Mouse (Mus musculus) forebrain, embryonic 11.5 days (tissue): ENCODE measurements around the gene Cgnl1. TPM values are rescaled to one million over a fixed set of nuclear protein-coding genes. Genes with fewer than 3 reads are reported as not detected.

Experiments used
- ATAC-seq: fragments of 200-750 bp; cut with Nextera tagmentation; replicated peaks from 2 replicates; pipeline ENCODE4 v1.8.0; 2017; ENCODE audit warnings: moderate TSS enrichment; ENCODE audit not compliant: low FRiP score
- DNase-seq: peaks from one replicate; pipeline ENCODE4 v3.0.0-alpha.2; 2017; ENCODE audit warnings: low spot score
- H3K27ac ChIP-seq: fragments of 300-500 bp; sonication (generic); 2 replicates; pipeline ENCODE4 v1.5.1; 2014; ENCODE audit warnings: low read depth, low read length
- H3K27me3 ChIP-seq: fragments of 300-500 bp; sonication (generic); 2 replicates; pipeline ENCODE4 v1.6.1; 2014; ENCODE audit warnings: mild to moderate bottlenecking, low read length, mixed read lengths; ENCODE audit not compliant: control insufficient read depth, insufficient read depth
- H3K36me3 ChIP-seq: fragments of 300-500 bp; sonication (generic); 2 replicates; pipeline ENCODE4 v1.6.1; 2014; ENCODE audit warnings: mild to moderate bottlenecking, low read length, moderate library complexity, mixed read lengths; ENCODE audit not compliant: control insufficient read depth, insufficient read depth
- H3K4me1 ChIP-seq: fragments of 300-500 bp; sonication (generic); replicated peaks from 2 replicates; pipeline ENCODE4 v1.6.1; 2014; ENCODE audit warnings: low read length, mixed read lengths; ENCODE audit not compliant: control insufficient read depth, insufficient read depth
- H3K4me2 ChIP-seq: fragments of 300-500 bp; sonication (generic); 2 replicates; pipeline ENCODE4 v1.6.1; 2014; ENCODE audit warnings: low read depth, mild to moderate bottlenecking, low read length, moderate library complexity, mixed read lengths; ENCODE audit not compliant: severe bottlenecking
- H3K4me3 ChIP-seq: fragments of 300-500 bp; sonication (generic); 2 replicates; pipeline ENCODE4 v1.5.1; 2014; ENCODE audit warnings: low read depth, low read length
- H3K9ac ChIP-seq: fragments of 300-500 bp; sonication (generic); 2 replicates; pipeline ENCODE4 v1.6.1; 2014; ENCODE audit warnings: low read length
- H3K9me3 ChIP-seq: fragments of 300-500 bp; sonication (generic); 2 replicates; pipeline ENCODE4 v1.6.1; 2016; ENCODE audit warnings: low read length, mixed read lengths; ENCODE audit not compliant: control insufficient read depth
- WGBS: fragments of 180-500 bp; shearing (Covaris S2); extraction: QIAGEN DNeasy Blood & Tissue Kit; methylation state at CpG from one replicate; pipeline ENCODE4 v1.1.7; 2014; 5-methylcytosine and 5-hydroxymethylcytosine counted together
- polyA plus RNA-seq: library from polyadenylated mRNA; unstranded; fragments of >200 nt; fragmentation: Nextera tagmentation; extraction: Ambion mirVana; gene quantifications from 2 replicates; pipeline ENCODE4 v1.2.1, GENCODE M21; 2014

Cgnl1 gene
- polyA plus RNA-seq, 1 experiment from 2014 or later, result 5.9 TPM

DNA sequence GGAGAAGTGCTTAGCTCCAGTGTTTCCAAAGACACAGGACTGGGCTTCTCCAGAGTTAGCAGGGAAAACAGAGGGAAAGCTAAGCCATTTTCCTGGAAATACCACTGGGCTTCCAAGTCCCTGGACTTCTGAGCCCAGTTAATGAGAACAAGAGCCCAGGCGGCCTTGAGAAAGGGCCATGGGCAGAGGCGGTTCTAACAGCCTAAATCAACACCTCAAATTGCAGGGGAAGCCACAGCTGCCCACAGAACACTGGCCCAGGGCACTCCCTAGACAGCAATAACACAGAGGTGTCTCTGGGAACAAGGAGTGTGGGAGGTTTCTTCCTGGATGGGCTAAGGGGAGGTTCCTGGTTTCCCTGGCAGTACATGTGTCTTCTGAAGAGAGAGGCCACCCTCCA lies 18.3 kb downstream of the Cgnl1 start:
- WGBS, result 63% methylated on average over 2 of the region's 2 CpGs
- H3K36me3 ChIP-seq, result no peaks in the 10 kb centered on the region
- no peak overlapping the region for H3K9ac ChIP-seq
- no peaks in the 10 kb centered on the region for H3K9me3 ChIP-seq
- no peak overlapping the region for H3K4me2 ChIP-seq
- peaks cover under 1% of the 10 kb centered on the region; the same call in 1 of the 2 replicates for H3K27me3 ChIP-seq
- peaks cover 8% of the 10 kb centered on the region; the same call in 1 of the 2 replicates for H3K4me1 ChIP-seq
- no peak for DNase-seq
- no peak overlapping the region for H3K27ac ChIP-seq
- ATAC-seq, result no peak
- no peak overlapping the region for H3K4me3 ChIP-seq

DNA sequence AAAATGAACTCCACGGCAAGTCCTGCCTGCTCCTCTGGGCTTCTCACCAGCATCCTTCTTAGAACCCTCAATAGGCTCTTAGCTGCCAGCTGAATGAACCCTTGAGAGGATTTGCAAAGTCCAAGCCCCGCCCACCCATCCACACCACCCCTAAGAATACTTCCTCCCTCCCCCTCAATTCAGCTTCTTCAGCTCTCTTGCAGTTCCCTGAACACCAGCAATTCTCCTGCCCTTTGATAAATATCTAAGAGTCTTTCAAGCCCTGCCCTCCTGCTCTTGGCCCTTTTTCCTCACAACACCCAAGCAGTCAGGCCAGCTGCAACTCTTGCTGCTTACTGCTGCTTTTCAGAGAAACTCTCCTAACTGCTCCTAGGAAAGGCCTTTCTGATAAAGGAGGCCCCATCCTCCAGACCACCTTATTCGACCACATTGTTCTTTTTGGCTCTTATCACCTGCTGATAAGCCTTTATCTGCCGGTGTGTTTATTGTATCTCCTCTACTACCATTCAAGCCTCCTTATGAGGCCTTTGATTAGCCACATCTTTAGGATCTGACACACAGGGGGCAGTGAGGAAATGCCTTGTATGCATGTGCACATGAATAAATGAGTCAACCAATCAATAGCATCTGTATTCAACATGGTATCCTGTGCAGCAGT lies 21.3 kb downstream of the Cgnl1 start:
- H3K4me2 ChIP-seq, result no peak overlapping the region
- no peaks in the 10 kb centered on the region for H3K27me3 ChIP-seq
- DNase-seq (peak; percentile 76), ATAC-seq (peak; percentile 61)
- no peak overlapping the region for H3K4me3 ChIP-seq
- H3K27ac ChIP-seq, result peak overlapping the region; percentile 48; the same call in 1 of the 2 replicates
- H3K9ac ChIP-seq, result no peak overlapping the region
- H3K4me1 ChIP-seq, result peaks cover 8% of the 10 kb centered on the region; the same call in 1 of the 2 replicates
- H3K9me3 ChIP-seq, result no peaks in the 10 kb centered on the region
- WGBS, result 2% methylated on average over 4 of the region's 4 CpGs
- no peaks in the 10 kb centered on the region for H3K36me3 ChIP-seq

DNA sequence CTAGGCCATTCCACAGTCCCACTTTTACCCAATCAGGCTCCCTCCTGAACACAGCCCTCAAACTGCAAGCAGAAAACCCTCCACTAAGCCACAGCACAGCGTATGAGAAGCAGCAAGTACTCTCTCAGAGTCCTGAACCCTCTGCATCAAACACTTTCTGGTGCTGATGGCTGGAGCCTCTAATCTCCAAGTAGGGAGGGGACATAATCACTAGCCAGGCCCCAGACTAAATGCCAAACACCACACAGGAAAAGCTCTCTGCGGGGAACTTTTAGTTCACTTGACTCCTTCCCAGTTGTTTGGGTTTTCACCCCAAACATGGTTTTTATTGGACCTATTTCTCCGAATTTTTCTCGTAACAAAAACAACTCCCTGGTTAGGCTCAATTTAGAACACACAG lies 25.0 kb downstream of the Cgnl1 start:
- Histone ChIP-seq H3K4me2 (no peak overlapping the region), H3K9me3 (no peaks in the 10 kb centered on the region), H3K4me3 (no peak overlapping the region), H3K9ac (no peak overlapping the region), H3K4me1 (peaks cover 8% of the 10 kb centered on the region; the same call in 1 of the 2 replicates), H3K27me3 (no peaks in the 10 kb centered on the region), H3K36me3 (no peaks in the 10 kb centered on the region), H3K27ac (no peak overlapping the region)
- 45% methylated on average over 4 of the region's 4 CpGs for WGBS
- ATAC-seq, result no peak
- DNase-seq, result no peak

DNA sequence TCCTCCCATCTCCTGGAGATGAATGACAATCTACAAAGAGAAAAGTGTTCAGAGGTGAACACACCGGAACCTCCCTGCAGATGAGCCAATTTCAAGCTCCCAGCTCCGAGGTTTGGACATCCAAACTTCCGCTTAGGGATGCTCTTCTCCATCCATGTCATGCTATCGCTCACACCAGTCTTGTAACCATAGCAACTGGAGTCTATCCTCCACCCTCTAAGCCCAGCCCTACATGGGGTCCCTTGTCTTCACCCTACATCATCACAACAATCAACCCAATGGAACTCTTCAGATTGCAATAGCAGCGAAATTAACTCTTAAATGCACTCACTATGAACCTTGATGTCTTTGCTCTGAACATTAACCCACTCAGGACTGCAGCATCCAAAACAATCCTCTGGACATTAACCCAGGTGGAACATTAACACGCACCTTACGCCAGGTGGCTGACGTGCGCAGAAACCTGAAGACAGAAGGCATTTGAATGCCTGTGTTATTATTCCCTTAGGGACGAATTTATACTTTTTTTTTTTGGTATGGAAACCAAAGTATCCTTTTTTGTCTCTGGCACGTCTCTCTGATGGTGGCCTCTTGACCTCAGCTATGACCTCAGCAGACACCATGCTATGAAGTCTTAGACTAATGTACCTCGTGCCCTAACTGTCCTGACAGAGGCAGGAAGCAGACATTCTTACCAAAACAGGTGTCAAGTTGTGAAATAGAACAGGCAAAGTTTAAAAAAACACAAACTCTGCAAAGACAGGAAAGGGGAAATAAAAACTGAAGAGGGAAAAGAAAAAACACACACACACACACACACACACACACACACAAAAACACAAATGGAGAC lies 33.1 kb downstream of the Cgnl1 start:
- no peaks in the 10 kb centered on the region for H3K4me1 ChIP-seq
- ATAC-seq, result no peak
- 77% methylated on average over 12 of the region's 12 CpGs for WGBS

DNA sequence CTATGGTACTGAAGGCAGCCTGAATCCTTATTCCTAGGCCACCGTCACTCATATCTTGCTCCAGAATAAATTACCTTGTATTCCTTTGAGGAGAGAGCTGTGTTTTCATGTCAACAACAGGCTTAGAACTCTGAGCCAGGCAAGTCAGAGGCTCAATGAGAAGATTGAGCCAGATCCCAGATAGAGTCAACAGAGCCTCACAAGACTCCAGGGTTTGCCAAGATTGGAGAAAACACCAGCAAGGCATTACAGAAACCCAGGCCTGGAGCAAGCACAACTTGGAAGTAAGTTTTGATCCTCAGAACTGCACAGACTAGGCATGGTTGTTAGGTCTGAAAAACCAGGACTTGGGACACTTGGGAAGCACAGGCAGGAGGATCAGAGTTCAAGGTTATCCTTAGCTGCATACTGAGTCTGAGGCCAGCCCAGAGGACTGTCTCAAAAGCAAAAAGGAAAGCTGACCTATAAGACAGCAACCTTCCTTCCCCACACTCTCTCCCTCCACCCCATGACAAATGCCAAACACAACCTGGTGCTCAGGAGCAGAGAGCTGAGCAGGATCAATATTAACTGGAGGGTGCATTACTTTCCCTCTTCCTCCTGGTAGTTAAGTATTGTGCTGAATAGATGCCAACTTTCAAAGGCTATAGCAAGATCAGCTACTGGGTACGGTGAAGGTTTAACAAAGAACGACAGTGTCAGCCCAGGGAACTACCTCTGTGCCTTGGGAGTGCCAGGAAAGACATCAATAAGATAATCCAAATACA lies 34.0 kb downstream of the Cgnl1 start:
- no peaks in the 10 kb centered on the region for H3K27me3 ChIP-seq
- no peak overlapping the region for H3K4me2 ChIP-seq
- no peak overlapping the region for H3K27ac ChIP-seq
- no peak overlapping the region for H3K4me3 ChIP-seq
- 82% methylated on average over 3 of the region's 3 CpGs for WGBS
- ATAC-seq (no peak), DNase-seq (no peak)
- H3K36me3 ChIP-seq, result no peaks in the 10 kb centered on the region
- no peaks in the 10 kb centered on the region for H3K9me3 ChIP-seq
- no peak overlapping the region for H3K9ac ChIP-seq
- H3K4me1 ChIP-seq, result no peaks in the 10 kb centered on the region

More for the DNA sequence above, 33.1 kb downstream of the Cgnl1 start:
- no peak for DNase-seq
- H3K36me3 ChIP-seq, result no peaks in the 10 kb centered on the region
- no peak overlapping the region for H3K9ac ChIP-seq
- H3K4me2 ChIP-seq, result no peak overlapping the region
- H3K27ac ChIP-seq, result no peak overlapping the region
- no peaks in the 10 kb centered on the region for H3K27me3 ChIP-seq
- no peaks in the 10 kb centered on the region for H3K9me3 ChIP-seq
- H3K4me3 ChIP-seq, result no peak overlapping the region

DNA sequence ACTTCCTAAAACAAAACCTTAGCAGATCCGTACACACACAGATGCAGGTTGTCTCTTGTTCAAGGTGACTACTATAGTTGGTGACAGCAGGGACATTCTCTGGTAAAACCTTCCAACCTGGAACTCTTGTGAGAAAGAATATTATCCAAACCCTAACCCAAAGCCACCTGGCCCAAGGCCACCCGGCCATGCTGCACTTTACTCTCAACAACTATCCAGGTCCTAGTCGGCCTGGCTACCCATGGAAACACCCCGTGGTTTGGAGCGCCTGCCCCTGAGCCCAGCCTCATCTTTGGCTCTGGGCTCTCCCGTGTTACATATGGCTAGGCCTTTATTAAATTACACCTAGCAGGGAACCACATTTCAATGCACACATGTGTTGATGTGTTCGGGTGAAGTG lies 35.5 kb downstream of the Cgnl1 start:
- Histone ChIP-seq H3K9me3 (no peaks in the 10 kb centered on the region), H3K9ac (no peak overlapping the region), H3K27me3 (no peaks in the 10 kb centered on the region), H3K4me2 (no peak overlapping the region), H3K4me1 (no peaks in the 10 kb centered on the region), H3K4me3 (no peak overlapping the region), H3K27ac (no peak overlapping the region), H3K36me3 (no peaks in the 10 kb centered on the region)
- ATAC-seq (no peak), DNase-seq (no peak)
- WGBS, result 86% methylated on average over 7 of the region's 7 CpGs

DNA sequence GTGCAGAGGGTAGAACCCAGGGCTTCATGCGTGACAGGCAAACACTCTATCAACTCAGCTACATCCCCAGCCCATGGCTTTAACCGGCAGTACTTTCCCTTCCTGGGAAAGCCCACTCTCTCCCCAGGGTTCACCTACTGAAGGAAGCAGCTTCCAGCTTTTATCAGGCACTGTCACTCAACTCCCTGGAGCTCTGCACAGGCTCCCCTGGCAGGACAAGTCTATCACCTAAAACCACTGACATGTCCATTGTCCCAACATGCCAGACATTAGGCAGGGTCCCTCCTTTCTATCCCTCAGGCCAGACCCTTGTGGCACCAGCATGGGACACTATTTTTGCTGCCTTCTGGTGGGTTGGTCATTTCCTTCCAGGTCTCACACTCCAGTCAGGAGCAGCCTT lies 37.8 kb downstream of the Cgnl1 start:
- Histone ChIP-seq H3K4me3 (no peak overlapping the region), H3K9ac (no peak overlapping the region), H3K4me1 (no peaks in the 10 kb centered on the region), H3K36me3 (no peaks in the 10 kb centered on the region), H3K4me2 (no peak overlapping the region), H3K27me3 (no peaks in the 10 kb centered on the region), H3K27ac (no peak overlapping the region), H3K9me3 (no peaks in the 10 kb centered on the region)
- ATAC-seq, result no peak
- DNase-seq, result no peak
- 82% methylated on average over 2 of the region's 2 CpGs for WGBS

DNA sequence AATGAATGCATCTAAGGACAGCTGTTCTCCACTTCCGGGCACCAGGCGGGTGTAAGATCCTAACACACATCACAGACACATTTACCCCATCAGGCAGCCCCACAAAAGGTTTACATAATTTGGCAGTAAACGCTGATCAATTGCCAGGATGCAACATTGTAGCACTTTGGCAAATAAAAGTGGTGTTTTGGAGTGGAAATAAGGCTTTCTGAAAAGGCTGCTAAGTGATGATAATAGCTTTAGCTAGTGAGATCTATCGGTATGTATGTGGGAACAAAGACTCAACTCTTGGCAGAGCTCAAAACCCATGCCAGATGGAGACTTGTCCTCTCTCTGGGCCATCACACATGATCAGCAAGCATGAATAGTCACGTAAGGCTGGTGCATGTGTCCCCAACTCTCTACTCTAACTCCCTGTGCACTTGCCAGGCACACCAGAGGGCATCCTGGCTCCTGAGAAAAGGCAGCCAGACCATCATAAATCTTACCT lies 42.5 kb downstream of the Cgnl1 start:
- Histone ChIP-seq H3K9me3 (no peaks in the 10 kb centered on the region), H3K4me3 (no peak overlapping the region), H3K4me1 (no peaks in the 10 kb centered on the region), H3K36me3 (no peaks in the 10 kb centered on the region), H3K4me2 (no peak overlapping the region), H3K27ac (no peak overlapping the region), H3K9ac (no peak overlapping the region), H3K27me3 (no peaks in the 10 kb centered on the region)
- DNase-seq (no peak), ATAC-seq (no peak)
- 70% methylated on average over 5 of the region's 5 CpGs for WGBS
